Mouse (Mus musculus) urinary bladder, adult 18-20 months (tissue): Measurements from ENCODE around the gene Gm17349.
"Not testable (repeated sequence)": the region's sequence is repeated elsewhere in the genome, so short reads cannot be mapped to it uniquely, and the experiment has no call there.

Experiments
- DNase-seq, 2 experiments: peaks; one replicate each; pipeline ENCODE4 v3.0.0; 2022; ENCODE audit warnings: low spot score in 2 of 2, mixed read lengths in 2 of 2

Gene Gm17349

DNA sequence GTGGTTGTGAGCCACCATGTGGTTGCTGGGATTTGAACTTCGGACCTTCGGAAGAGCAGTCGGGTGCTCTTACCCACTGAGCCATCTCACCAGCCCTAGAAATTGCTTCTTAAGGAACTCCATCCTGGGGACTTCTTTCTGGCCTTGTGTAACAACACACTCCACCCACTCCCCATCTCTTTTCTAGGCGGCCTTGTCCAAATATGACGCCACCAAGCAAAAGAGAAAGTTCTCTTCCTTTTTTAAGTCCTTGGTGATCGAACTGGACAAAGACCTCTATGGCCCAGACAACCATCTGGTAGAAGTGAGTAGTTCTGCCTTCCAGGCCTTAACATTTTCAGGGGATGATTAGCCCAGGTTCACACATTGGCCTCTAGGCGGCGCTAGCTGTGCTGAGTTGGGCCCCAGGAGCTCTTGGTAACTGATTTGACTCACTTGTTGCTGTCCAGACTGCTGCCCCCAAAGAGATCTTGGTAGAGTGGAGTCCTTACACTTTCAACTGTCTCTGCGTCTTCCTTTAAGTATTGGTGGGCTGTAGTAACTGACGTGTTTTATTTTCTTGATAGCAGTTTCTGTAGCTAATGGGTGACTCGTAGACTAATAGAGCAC lies at the start of gene Gm17349:
Gm17349 (minus strand) TSS at position 51 of the 609 bp plus-strand sequence.
- no peak for DNase-seq

- no peak for DNase-seq
Measured at GRCm38 (mm10) chr15:99754204-99754603, 48.9 kb upstream of the Gm17349 start.

DNA sequence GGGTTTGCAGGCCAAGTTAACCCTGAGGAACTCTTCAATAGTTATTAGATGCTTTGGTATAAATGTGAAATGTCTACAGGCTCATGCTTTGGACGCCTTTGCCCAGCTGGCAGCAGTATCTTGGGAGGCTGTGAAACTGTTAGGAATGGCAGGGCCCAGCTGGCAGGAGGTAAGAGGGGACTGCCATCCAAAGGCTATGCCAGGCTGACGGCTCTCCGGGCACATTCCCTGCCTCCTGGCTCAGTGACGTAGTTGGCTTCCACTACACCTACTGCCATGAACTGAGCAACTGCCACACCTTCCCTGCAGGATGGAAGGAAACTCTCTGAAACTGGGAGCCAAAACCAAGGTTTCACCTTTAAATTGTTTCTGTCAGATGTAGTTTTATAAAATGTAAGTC lies 34.9 kb upstream of the Gm17349 start:
- no peak for DNase-seq

DNA sequence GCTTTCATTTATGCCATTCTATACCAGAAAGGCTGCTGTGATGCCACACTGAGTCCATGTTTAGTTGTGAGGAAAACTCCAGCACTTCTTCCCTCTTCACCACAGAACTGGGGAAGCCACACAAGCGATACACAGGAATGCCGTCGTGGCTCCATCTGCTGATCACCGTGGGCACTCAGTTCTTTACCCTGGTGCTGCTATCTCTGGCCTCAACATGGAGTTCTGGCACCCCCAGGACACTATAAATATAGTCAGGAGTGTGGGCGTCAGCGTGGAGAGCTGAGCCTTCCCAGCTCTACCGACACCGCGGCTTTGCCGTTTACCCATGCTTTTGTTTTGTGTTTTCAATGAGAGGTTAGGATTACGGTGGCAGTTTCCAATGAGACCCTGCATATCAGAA lies 31.4 kb upstream of the Gm17349 start:
- DNase-seq = no peak

- DNase-seq = peak; percentile 100
Measured at GRCm38 (mm10) chr15:99735631-99736030, 30.3 kb upstream of the Gm17349 start.

- DNase-seq = no peak
Measured at GRCm38 (mm10) chr15:99733186-99733585, 27.9 kb upstream of the Gm17349 start.

GRCm38 (mm10) chr15:99731678-99732077 lies 26.4 kb upstream of the Gm17349 start:
- no peak for DNase-seq

DNA sequence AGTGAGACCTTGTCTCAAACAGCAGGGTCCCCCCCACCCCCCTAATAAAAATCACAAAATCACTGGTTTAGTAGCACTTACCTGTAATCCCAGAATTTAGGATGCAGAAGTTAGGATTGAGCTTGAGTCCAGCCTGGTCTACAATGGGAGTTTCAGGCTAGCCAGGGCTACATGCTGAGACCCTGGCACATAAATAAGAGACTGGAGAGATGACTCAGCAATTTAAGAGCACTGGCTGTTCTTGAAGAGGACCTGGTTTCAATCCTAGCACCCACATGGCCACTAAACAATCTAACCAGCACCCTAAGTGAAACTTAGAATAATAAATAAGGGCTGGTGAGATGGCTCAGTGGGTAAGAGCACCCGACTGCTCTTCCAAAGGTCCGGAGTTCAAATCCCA lies 25.9 kb upstream of the Gm17349 start:
- no peak for DNase-seq

- no peak for DNase-seq
Measured at GRCm38 (mm10) chr15:99729056-99729783, 23.9 kb upstream of the Gm17349 start.

- no peak for DNase-seq
Measured at GRCm38 (mm10) chr15:99728211-99728610, 22.9 kb upstream of the Gm17349 start.

DNA sequence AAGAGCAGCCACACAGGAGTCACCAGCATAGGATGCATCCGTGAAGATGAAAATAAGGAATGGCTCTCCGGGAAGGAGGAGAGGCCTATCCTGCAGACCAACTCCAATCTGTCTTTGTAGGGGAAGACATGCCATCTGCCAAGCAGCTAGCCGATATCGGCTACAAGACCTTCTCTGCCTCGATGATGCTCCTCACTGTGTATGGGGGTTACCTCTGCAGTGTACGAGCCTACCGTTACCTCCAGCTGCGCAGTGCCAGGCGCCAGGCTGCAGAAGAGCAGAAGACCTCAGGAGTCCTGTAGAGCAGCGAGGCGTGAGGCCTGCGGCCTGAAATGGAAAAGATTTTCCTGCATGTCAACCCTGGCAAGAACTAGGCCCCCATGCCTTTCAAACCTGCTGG lies 22.2 kb upstream of the Gm17349 start:
- no peak for DNase-seq

DNA sequence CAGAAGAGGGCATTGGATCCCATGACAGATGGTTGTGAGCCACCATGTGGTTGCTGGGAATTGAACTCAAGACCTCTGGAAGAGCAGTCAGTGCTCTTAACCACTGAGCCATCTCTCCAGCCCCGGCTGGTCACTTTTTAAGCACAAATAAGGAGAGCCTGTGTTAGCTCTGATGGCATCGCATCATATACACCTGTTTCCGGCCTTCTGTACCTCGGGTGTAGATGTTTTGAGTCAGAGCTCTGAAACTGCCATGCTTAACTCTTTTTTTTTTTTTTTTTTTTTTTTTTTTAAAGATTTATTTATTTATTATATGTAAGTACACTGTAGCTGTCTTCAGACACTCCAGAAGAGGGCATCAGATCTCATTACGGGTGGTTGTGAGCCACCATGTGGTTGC lies 21.7 kb upstream of the Gm17349 start:
- not testable (repeated sequence) for DNase-seq

DNA sequence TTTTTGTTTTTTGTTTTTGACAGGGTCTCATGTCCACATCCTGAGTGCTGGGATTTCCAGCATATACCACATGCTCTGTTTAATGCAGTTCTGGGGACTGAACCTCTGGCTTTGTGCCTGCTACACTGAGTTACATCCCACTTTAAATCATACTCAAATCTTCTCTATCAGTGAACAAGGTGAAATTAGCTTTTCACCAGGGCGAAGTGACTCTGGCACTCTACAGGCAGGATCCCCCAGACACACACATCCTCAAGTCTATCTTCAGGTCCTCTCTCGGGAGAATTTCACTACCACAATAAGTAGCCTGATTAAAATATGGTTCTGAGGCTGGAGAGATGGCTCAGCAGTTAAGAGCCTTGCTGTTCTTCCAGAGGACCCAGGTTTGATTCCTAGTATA lies 21.3 kb upstream of the Gm17349 start:
- DNase-seq = no peak

GRCm38 (mm10) chr15:99725341-99726155 lies 20.3 kb upstream of the Gm17349 start, which contains the start of gene Cox14:
Cox14 (plus strand) TSS chr15:99725618.
- DNase-seq = peak; percentile 81 to 92

- DNase-seq = peak in 1 of 2 experiments; percentile 40
Measured at GRCm38 (mm10) chr15:99724292-99725021, 19.2 kb upstream of the Gm17349 start.

GRCm38 (mm10) chr15:99723515-99724291 lies 18.4 kb upstream of the Gm17349 start:
- no peak for DNase-seq

DNA sequence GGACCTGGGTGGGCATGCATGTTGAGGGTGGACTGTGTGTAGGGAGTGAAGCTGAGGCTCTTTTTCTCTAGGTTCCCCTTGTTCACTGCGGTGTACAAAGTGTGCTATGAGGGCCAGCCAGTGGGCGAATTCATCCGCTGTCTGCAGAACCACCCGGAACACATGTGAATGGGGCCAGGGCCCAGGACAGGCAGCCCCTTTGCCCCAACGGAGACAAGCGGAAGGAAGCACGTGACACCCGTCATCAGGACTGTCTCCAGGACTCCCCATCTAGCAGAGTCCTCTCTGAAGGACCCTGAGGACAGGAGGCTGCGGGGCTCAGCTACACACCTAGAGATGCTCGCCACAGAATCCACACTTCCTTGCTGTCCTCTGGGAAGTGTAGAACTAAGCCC lies 17.8 kb upstream of the Gm17349 start:
- DNase-seq = no peak

DNA sequence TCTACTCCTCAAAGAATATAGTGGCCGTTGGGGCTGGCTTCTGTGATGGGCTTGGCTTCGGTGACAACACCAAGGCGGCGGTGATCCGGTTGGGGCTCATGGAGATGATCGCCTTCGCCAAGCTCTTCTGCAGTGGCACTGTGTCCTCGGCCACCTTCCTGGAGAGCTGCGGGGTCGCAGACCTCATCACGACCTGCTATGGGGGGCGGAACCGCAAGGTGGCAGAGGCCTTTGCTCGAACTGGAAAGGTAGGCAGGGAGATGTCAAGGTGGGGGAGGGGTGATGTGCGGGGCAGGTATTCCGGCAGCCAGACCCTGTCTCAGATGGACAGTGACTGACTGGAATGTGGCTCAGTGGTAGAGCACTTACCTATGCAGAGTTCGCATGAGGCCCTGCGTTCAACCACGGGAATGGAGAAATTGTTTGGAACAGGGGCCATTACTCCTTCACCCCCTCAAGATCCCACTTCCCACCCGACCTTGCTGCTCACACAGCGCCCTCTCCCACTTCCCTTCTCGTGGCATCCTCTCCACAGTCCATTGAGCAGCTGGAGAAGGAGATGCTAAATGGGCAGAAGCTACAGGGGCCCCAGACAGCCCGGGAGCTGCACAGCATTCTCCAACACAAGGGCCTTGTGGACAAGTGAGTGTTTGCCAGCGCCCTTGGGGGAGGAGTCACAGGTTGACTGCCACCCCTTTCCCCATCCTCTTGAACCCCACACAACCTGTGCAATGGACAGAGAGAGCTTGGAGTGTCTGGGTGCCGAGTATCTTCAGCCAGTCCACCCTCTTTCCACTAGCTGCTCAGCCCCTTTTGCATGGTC lies 16.8 kb upstream of the Gm17349 start:
- DNase-seq = no peak

DNA sequence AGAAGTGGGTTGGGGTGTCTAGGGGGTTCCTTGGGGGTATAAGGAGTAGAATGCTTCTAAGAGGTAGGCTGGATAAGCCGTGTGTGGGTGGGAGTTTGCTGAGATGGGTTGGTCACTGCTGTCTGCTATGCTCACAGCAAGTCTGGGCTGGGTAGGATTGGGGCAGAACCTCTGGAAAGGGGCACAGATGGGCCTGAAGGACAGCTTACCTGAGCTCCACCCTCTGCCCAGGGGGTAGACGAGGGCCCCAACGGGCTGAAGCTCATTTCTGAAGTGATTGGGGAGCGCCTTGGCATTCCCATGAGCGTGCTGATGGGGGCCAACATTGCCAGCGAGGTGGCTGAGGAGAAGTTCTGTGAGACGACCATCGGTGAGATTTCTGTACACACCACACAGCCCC lies 14.6 kb upstream of the Gm17349 start:
- DNase-seq = no peak

DNA sequence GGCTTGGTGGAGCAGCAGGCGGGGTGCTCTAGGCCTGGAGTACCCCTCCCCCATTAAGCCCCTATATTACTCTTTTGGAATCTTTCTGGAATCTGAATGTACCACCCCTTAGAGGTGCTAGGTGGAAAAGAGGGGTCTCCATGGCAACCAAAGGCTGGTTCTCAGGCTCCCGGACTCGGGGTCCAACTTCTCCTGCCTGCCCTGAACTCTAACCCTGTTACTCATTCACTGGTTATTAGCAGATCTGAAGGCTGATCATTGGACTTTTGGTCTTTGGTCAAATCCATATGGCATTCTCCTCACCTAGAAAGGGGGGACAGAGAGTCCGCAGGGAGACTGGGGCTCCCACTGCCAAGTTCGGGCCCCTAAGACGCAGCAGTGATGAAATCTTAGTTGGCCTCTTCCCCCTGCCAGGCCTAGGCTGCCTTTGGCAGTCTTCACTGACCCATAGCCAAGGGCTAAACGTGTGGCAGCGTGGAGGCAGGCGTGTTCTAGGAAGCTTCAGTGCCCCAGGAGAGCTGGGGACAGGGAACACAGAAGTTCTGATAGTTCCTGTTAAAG lies 13.3 kb upstream of the Gm17349 start:
- DNase-seq = no peak
